Mouse (Mus musculus) CH12.LX (cell line): Measurements from ENCODE around the gene Peli1. TPM values are rescaled to one million over a fixed set of nuclear protein-coding genes. Genes with fewer than 3 reads are reported as not detected.
A peak's percentile ranks its signal among the peaks of the same experiment; 100 is the strongest.

ENCODE experiments used
- DNase-seq: peaks from one replicate; pipeline ENCODE4 v3.0.0-alpha.2; 2013; ENCODE audit errors: extremely low read depth
- H3K27ac ChIP-seq: 2 replicates; pipeline ENCODE4 v1.5.1; 2012; ENCODE audit warnings: low read depth, mild to moderate bottlenecking, control low read depth, moderate library complexity; ENCODE audit not compliant: insufficient read depth
- H3K27me3 ChIP-seq: replicated peaks from 2 replicates; pipeline ENCODE3; 2012; ENCODE audit warnings: inconsistent platforms
- H3K36me3 ChIP-seq, 2 experiments: replicated peaks in 1 of 2; 2 replicates each; pipeline versions ENCODE3 to v1.6.1; 2012; ENCODE audit warnings: inconsistent platforms in 1 of 2, low read length in 1 of 2, mild to moderate bottlenecking in 1 of 2, mixed read lengths in 1 of 2, moderate library complexity in 1 of 2; ENCODE audit not compliant: control insufficient read depth in 1 of 2, insufficient read depth in 1 of 2
- H3K4me1 ChIP-seq, 2 experiments: 2 replicates each; pipeline ENCODE4 v1.6.1; 2012; ENCODE audit warnings: inconsistent platforms in 1 of 2, moderate library complexity in 1 of 2; ENCODE audit not compliant: insufficient read depth in 2 of 2, control insufficient read depth in 1 of 2
- H3K4me2 ChIP-seq: 2 replicates; pipeline ENCODE4 v1.6.1; 2012; ENCODE audit warnings: low read depth, mild to moderate bottlenecking, control low read depth; ENCODE audit not compliant: poor library complexity, insufficient read depth, severe bottlenecking
- H3K4me3 ChIP-seq, 3 experiments: fragments of 150-350 bp in 1 of 3; sonication (generic) in 1 of 3; replicated peaks in 1 of 3; 2 replicates each; pipeline versions ENCODE3 to v1.5.1; 2011 to 2012; ENCODE audit warnings: low read depth in 2 of 3, low read length in 2 of 3, mild to moderate bottlenecking in 2 of 3, moderate library complexity in 2 of 3, control low read depth in 1 of 3, improper control_type of control experiment in 1 of 3, inconsistent platforms in 1 of 3, mixed read lengths in 1 of 3; ENCODE audit not compliant: poor library complexity in 1 of 3
- H3K79me2 ChIP-seq: replicated peaks from 2 replicates; pipeline ENCODE4 v1.6.1; 2012; ENCODE audit warnings: mild to moderate bottlenecking, moderate library complexity; ENCODE audit not compliant: control insufficient read depth, poor library complexity, insufficient read depth, severe bottlenecking; ENCODE audit errors: extremely low read depth
- H3K9ac ChIP-seq: 2 replicates; pipeline ENCODE4 v1.6.1; 2012; ENCODE audit warnings: low read depth, mild to moderate bottlenecking, control low read depth, moderate library complexity; ENCODE audit not compliant: insufficient read depth
- H3K9me3 ChIP-seq: replicated peaks from 2 replicates; pipeline ENCODE3; 2012; ENCODE audit warnings: low read length, inconsistent platforms, mixed read lengths
- BHLHE40 ChIP-seq: IDR thresholded peaks from 2 replicates; pipeline ENCODE4 v1.6.1; 2011; ENCODE audit warnings: mild to moderate bottlenecking, low read depth, low read length, improper control_type of control experiment
- CHD1 ChIP-seq: IDR thresholded peaks from 2 replicates; pipeline ENCODE4 v1.6.1; 2012; ENCODE audit warnings: low read depth, low read length, improper control_type of control experiment, inconsistent platforms
- CTCF ChIP-seq, 2 experiments: IDR thresholded peaks in 1 of 2; conservative IDR thresholded peaks in 1 of 2; 2 replicates each; pipeline ENCODE4 v1.5.1; 2011 to 2012; ENCODE audit warnings: low read depth in 2 of 2, low read length in 2 of 2, improper control_type of control experiment in 1 of 2, inconsistent platforms in 1 of 2, mild to moderate bottlenecking in 1 of 2, moderate library complexity in 1 of 2
- EP300 ChIP-seq: IDR thresholded peaks from 2 replicates; pipeline ENCODE4 v1.6.1; 2011; ENCODE audit warnings: low read length, improper control_type of control experiment
- ETS1 ChIP-seq: conservative IDR thresholded peaks from 2 replicates; pipeline ENCODE4 v1.6.1; 2012; ENCODE audit warnings: low read depth, mild to moderate bottlenecking, inconsistent platforms, low read length, improper control_type of control experiment, moderate library complexity
- GABPA ChIP-seq: IDR thresholded peaks from 2 replicates; pipeline ENCODE4 v1.6.1; 2012; ENCODE audit warnings: low read depth, low read length, improper control_type of control experiment, inconsistent platforms; ENCODE audit not compliant: insufficient replicate concordance
- IRF4 ChIP-seq: IDR thresholded peaks from 2 replicates; pipeline ENCODE4 v1.6.1; 2014; ENCODE audit warnings: low read depth, mild to moderate bottlenecking, inconsistent platforms, low read length, improper control_type of control experiment
- JUND ChIP-seq: conservative IDR thresholded peaks from 2 replicates; pipeline ENCODE4 v1.6.1; 2011; ENCODE audit warnings: low read depth, low read length, improper control_type of control experiment
- KAT2A ChIP-seq: IDR thresholded peaks from 2 replicates; pipeline ENCODE4 v1.6.1; 2012; ENCODE audit warnings: low read length, improper control_type of control experiment, inconsistent platforms; ENCODE audit not compliant: insufficient replicate concordance
- MAZ ChIP-seq: IDR thresholded peaks from 2 replicates; pipeline ENCODE4 v1.6.1; 2012; ENCODE audit warnings: low read depth, mild to moderate bottlenecking, inconsistent platforms, low read length, improper control_type of control experiment, moderate library complexity
- MEF2A ChIP-seq: IDR thresholded peaks from 2 replicates; pipeline ENCODE4 v1.6.1; 2014; ENCODE audit warnings: low read depth, mild to moderate bottlenecking, inconsistent platforms, low read length, improper control_type of control experiment, borderline replicate concordance
- NELFE ChIP-seq: IDR thresholded peaks from 2 replicates; pipeline ENCODE4 v1.6.1; 2011; ENCODE audit warnings: low read depth, low read length, improper control_type of control experiment
- RCOR1 ChIP-seq: conservative IDR thresholded peaks from 2 replicates; pipeline ENCODE4 v1.6.1; 2012; ENCODE audit warnings: low read depth, mild to moderate bottlenecking, inconsistent platforms, low read length, improper control_type of control experiment
- SMC3 ChIP-seq: IDR thresholded peaks from 2 replicates; pipeline ENCODE4 v1.6.1; 2011; ENCODE audit warnings: low read depth, low read length, improper control_type of control experiment
- UBTF ChIP-seq: IDR thresholded peaks from 2 replicates; pipeline ENCODE4 v1.6.1; 2012; ENCODE audit warnings: low read depth, mild to moderate bottlenecking, inconsistent platforms, low read length, improper control_type of control experiment, moderate library complexity
- dilution Hi-C: fragments of 300-500 bp; cut with MboI; formaldehyde crosslinking; loops from 2 replicates; pipeline ENCODE4 v1.14.3; 2020; ENCODE audit warnings: low sequenced_read_pairs; ENCODE audit not compliant: extremely low pct_unique_long_range_greater_than_20kb, extremely low pct_ligation_motif_present
- in situ Hi-C: fragments of 300-500 bp; cut with MboI; formaldehyde crosslinking; loops from 3 replicates; pipeline ENCODE4 v1.14.3; 2019; ENCODE audit warnings: low sequenced_read_pairs, low pct_ligation_motif_present, low pct_unique_long_range_greater_than_20kb, mixed read lengths
- polyA plus RNA-seq: library from polyadenylated mRNA; unstranded; fragments of >175 nt; gene quantifications from 2 replicates; pipeline ENCODE4 v1.2.1, GENCODE M21; 2012; ENCODE audit warnings: low read depth; ENCODE audit not compliant: insufficient read length
- total RNA-seq, 2 experiments: library from RNA; depleted of rRNA; stranded (reverse); fragments of 300-350 nt in 1 of 2; fragments of >200 nt in 1 of 2; gene quantifications; 2 replicates each; pipeline ENCODE4 v1.2.3; 2012 to 2014

Gene Peli1
- total and polyA plus RNA-seq, 3 experiments, result 6.7 to 25.9 (median 14.8) TPM

DNA sequence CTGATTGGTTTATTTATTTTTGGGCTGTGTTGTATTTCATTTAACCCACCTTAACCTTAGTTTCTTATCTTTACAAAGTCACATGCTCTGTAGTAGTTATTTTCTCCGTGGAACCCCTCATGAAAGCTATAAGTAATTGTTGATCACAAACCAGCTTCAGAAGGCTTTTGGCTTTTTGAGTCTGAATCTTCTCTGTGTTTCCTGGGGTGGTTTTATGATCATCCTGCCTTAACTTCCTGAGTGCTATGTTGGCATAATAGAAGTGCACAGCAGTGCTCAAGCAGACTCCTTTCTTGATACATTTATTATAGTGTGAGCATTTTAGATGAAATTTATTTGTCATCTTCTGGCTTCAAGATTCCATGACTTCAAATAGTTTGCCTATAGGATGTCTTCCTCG, 12.1 kb downstream of the Peli1 start:
- Histone ChIP-seq H3K27ac (no peak overlapping the region), H3K4me2 (no peak overlapping the region), H3K79me2 (peaks cover 12% of the 10 kb centered on the region), H3K4me3 (no peak overlapping the region), H3K9ac (no peak overlapping the region), H3K36me3 (peaks cover 4 to 31% of the 10 kb centered on the region in 2 experiments), H3K27me3 (no peaks in the 10 kb centered on the region)
- in situ Hi-C loops, result no loop called here
- dilution Hi-C loops, result no loop called here
- no peak for DNase-seq
- TF ChIP-seq RCOR1 (no peak), GABPA (no peak), JUND (no peak), KAT2A (no peak), UBTF (no peak), CHD1 (0 out of 2 replicates have a peak, but pooled peaks have one; percentile 33)
- TF ChIP-seq, all 38 proteins: peak for 1
- no peaks in the 10 kb centered on the region for H3K9me3 ChIP-seq
- H3K4me1 ChIP-seq, result peaks cover 0 to 56% of the 10 kb centered on the region in 2 experiments; a peak in 2 of 4 replicates

DNA sequence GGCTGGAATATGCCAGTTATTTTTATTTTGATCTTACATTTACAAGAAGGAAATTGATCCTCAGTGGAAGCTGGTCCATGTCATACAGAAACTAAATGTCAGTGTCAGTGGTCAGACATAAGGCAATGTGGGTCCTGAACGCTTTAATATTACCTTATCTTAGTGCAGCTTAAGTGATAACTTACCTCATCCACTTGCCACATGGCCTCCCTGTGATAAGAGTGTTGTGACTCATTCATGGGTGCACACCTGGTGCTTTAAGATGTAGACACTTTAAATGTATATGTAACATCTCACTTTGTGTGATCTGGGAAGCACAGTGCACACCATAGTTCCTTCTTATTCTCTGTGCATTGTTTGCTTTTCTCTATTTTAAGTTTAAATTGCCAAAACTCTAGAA, 14.3 kb downstream of the Peli1 start:
- H3K4me1 ChIP-seq, result peaks cover 0 to 41% of the 10 kb centered on the region in 2 experiments; a peak in 2 of 4 replicates
- DNase-seq, result no peak
- no peak overlapping the region for H3K4me2 ChIP-seq
- H3K27me3 ChIP-seq, result no peaks in the 10 kb centered on the region
- H3K27ac ChIP-seq, result no peak overlapping the region
- peaks cover 7% of the 10 kb centered on the region for H3K79me2 ChIP-seq
- H3K4me3 ChIP-seq, result no peak overlapping the region
- in situ Hi-C loops, result no loop called here
- peaks cover 4 to 29% of the 10 kb centered on the region in 2 experiments for H3K36me3 ChIP-seq
- dilution Hi-C loops, result no loop called here
- TF ChIP-seq ETS1 (no peak), CHD1 (no peak), MAZ (no peak), SMC3 (no peak), EP300 (no peak), RCOR1 (no peak), MEF2A (no peak), BHLHE40 (no peak)
- no peaks in the 10 kb centered on the region for H3K9me3 ChIP-seq
- no peak overlapping the region for H3K9ac ChIP-seq

DNA sequence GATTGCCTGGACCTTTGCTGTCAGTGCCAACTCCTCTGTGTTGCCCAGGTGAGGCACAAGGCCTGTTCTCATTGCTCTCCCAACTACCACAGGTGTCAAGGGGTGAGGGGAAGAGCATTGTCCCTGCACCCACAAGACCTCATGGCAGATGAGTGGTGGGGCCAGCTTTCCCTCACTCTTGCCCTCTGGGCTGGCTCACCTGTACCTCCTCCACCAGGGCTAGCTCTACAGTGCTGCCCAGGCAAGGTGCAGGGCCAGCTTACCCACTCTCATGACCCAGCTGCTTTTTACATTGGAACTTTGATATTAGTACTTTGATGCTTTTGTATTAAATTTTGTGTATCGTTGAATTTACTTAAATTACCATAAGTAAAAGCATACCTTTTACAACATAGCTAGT, 16.0 kb downstream of the Peli1 start:
- no peak overlapping the region for H3K4me2 ChIP-seq
- DNase-seq, result no peak
- no peaks in the 10 kb centered on the region for H3K9me3 ChIP-seq
- H3K27me3 ChIP-seq, result no peaks in the 10 kb centered on the region
- H3K79me2 ChIP-seq, result peaks cover 7% of the 10 kb centered on the region; the same call in 1 of the 2 replicates
- in situ Hi-C loops (no loop called here), dilution Hi-C loops (no loop called here)
- H3K9ac ChIP-seq, result no peak overlapping the region
- no peak for TF ChIP-seq MEF2A
- no peak for TF ChIP-seq NELFE
- TF ChIP-seq IRF4, result no peak
- no peak for TF ChIP-seq CTCF (conservative IDR thresholded peaks at IDR 0.05 in 1 of 2, IDR thresholded peaks at IDR 0.05 in 1 of 2; ENCODE audit: low read depth in 2 of 2, low read length in 2 of 2)
- TF ChIP-seq SMC3, result no peak
- TF ChIP-seq, all 38 proteins: peak for 0
- peaks cover 0 to 31% of the 10 kb centered on the region in 2 experiments; a peak in 2 of 4 replicates for H3K4me1 ChIP-seq
- H3K36me3 ChIP-seq, result peaks cover 4 to 26% of the 10 kb centered on the region in 2 experiments
- H3K27ac ChIP-seq, result no peak overlapping the region
- no peak overlapping the region for H3K4me3 ChIP-seq
